Mouse (Mus musculus): ENCODE results near the gene Plgrkt.

Gene Plgrkt

DNA sequence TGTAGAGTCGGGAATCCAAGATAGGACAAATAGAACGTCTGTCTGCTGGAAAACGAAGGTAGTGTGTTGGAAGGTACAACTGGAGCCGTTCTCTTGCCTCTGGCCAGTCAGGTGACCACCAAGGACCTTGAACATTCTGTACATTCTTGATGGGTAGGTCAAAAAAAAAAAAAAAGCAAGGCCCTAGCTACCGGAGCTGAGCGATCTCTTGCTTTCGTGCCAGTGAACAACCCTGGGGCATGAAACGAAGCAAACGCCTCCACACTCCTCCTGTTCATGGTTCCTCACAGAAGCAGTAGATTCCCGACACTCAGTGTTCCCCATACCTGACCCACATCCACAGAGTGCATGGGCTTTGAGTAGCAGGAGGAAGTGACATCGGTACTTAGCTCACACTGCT is 10.9 kb downstream of the Plgrkt start:
- in situ Hi-C loops (cut with MboI, MseI), result no loop called here

DNA sequence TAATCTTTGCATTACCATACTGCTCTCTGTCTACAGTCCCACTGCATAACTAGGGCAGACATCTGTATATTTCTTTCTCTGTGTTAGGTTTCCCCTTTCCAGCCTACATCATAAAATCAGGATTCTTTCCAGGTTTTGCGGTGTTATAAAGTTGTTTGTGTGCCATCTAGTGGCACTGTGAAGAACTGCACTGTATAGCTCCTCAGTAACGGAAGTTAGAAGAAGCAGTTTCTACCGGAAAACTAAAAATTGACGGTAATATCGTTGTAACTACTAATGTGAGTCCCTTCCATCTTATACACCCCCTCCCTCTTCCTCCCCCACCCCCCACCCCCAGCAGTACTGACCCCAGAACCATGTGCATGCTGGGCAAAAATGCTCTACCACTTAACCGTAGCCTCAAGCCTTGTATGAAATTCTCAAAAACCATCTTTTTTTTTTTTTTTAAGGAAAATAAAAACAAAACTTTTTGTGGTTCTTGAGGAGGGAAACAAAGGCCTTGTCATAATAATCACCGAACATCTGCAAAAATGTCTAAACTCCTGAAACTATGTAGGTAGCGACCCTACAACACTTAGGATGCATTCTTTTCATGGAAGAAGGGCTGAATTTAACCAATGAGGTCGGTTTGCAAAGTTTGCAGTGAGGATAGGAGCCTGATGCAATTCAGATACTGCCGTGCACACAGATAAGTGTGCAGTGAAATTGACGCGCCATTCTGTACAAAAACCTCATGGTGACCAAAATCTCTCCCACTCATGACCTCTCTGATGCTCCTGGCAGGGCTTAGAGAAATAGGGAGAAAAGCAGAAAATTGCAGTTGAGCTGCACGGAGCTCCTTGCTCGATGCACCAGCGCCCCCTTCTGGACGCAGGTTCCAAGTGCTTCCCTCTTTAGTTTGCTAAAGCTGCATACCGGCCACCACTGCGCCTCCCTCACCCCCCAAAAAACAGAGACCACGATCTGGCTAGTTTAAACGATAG is 12.0 kb downstream of the Plgrkt start:
- in situ Hi-C loops (cut with MboI, MseI), result loop anchor here (5.0 kb wide), 1 partner anchor 38 kb away; no protein-coding TSS in a partner anchor

DNA sequence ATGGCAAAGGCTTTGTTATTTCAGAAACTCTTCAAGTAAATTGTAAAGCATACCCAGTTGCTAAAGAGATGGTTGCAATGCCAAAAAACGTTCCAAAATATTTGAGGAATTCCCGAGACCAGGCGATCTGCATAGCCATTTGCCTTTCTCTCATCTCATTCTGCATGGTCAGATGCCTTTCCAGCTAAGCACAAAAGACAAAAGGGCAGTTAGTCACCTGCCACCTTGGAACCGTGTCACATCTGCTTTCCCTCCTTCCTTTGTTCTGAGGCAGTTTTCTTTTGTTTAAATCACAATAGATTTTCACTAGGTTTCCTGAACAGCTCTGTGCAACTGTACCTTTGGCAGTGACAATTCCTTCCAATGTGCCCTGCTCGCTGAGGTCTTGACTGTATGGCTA is 16.2 kb downstream of the Plgrkt start:
- in situ Hi-C loops (cut with MboI, MseI), result loop anchor here (5.0 kb wide), 1 partner anchor 34 kb away; no protein-coding TSS in a partner anchor

DNA sequence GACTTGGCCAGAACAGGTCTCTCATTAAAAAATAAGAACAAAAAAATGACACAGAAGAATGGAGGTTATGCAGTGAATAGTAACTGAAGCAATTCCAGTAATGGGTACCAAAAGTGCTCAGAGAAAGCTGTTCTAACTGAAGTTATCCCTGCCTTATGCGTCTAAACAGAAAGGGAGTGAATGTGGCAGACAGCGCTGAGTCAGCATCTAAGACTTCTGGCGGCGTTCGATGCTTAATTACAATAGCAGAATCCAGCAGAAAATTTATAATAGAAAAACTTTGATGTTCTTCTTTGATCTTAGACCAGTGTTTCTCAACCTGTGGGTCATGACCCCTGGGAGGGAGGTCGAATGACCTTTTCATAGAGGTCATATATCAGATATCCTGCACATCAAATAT is 21.6 kb downstream of the Plgrkt start:
- in situ Hi-C loops (cut with MboI, MseI), result no loop called here

DNA sequence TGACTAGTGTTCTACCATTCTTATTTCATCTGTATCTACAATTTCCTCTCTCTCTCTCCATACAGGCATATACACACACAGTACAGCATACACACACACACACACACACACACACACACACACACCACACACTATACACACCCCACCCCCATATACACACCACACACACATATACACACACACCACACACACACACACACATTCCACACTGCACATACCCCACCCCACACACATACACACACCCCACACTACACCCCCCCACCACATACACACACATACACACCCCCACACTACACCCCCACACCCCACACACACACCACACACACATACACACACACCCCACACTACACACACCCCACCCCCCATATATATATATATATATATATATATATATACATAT is 22.3 kb downstream of the Plgrkt start:
- in situ Hi-C loops (cut with MboI, MseI), result no loop called here

DNA sequence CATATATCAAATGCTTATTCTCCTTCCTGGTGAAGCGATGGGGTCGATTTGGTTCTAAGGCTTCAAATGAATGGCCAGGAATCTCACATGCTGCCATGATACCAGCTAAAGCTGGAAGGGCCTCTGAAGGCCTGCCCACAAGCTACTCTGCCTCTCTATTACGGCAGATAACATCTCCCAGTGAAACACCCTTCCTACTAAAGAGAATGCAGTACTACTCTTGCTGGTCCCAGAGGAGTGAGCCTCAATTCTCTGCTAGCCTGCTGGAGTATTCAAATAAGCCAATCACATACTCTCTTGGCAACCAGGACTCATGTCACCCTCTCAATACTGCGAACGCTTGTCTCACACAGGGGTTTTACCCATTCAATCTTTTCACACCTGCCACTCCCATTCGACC is 24.9 kb downstream of the Plgrkt start:
- in situ Hi-C loops (cut with MboI, MseI), result no loop called here

DNA sequence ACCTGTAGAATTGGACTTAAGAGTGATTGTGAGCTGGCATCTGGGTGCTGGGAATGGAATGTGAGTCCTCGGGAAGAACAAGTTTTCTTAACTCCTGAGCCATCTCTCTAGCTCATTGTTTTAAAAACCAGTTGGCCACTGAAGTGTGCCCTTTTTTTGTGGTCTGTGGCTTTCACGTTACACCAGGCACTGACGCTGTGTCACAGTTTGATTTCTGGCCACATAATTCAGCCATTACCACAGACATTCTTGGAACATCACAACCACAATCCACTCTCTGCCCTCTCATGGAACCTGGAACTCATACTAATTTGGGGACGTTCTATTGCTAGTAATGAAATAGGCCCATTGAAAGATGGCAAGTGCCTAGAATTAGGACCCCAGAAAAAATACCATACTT is 26.2 kb downstream of the Plgrkt start:
- in situ Hi-C loops (cut with MboI, MseI), result no loop called here

DNA sequence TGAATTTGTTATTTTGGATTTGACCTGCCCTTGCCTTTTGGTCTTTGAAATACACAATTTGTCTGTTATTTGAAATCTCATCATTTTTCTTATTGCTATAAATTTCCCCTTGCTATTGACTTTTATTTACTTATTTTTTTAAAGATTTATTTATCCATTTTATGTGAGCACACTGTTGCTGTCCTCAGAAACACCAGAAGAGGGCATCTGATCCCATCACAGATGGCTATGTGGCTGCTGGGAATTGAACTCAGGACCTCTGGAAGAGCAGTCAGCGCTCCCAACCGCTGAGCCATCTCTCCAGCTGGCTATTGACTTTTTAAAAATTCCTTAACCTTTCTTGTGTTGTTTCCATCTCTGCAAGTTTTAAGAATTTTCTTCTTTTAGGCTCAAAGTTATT is 30.6 kb downstream of the Plgrkt start:
- in situ Hi-C loops (cut with MboI, MseI), result no loop called here

DNA sequence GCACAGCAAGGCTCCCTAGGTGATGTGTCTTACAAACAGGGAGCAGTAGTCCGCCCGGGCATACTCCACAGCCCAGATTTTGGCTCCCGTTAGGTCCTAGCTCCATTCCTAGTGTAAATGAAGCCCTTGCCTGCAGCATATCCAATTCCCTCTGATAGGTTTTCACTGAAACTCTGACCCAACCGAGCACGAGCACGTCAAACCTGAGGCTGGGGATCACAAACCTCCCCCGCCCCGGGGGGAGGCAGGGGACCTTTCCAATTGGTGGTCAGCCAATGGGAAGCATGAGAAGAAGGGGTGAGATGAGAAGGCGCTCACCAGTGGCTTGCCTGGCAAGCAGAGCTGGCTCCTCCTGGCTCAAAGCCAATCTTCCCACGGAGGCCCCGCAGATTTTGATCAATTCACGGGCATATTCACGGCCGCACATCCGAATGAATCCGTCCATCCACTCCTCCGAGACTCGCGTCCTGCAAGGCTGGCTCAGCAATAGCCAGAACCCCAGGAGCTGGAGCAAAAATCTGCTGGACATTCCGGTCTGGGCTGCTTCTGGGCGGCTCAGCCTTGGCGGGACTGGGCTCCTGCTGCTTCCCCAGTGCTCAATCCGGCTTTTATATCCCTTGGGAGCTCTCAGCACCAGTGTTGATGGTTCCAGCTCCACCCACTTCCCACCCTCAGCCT is 33.0 kb downstream of the Plgrkt start, which contains the start of gene Rln1:
Rln1 (minus strand) TSS at position 603 of the 678 bp plus-strand sequence.
- in situ Hi-C loops (cut with MboI, MseI), result no loop called here

DNA sequence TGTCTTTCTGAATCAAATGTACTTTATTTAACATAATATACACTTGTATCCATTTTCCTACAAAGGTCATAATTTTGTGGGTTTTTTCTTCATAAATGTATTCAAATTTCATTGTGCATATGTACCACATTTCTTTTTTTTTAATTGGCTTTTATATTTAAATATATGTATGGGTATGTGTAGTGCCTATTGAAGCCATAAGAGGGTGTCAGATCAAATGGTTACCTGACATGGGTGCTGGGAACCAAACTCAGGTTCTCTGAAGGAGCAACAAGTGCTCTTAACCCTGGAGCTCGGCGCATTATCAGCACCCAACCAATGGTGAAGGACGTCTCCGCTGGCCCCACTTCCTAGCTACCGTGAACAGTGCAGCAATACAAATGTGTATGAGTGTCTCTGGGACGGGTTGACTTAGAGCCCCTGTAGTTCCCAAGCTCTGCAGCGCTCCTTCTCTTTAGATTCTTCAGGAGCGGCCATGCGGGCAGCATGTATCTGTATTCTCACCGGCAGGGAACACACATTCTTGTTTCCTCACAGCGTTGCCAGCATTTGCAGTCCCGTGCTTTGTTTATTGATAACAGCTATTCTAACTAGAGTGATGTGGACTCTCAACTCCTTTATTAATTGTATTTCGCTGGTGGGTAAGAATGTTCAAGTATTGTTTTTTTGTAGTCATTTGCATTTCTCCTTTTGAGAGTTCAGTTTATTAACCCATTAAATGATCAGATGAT is 40.2 kb downstream of the Plgrkt start:
- in situ Hi-C loops (cut with MboI, MseI), result no loop called here

DNA sequence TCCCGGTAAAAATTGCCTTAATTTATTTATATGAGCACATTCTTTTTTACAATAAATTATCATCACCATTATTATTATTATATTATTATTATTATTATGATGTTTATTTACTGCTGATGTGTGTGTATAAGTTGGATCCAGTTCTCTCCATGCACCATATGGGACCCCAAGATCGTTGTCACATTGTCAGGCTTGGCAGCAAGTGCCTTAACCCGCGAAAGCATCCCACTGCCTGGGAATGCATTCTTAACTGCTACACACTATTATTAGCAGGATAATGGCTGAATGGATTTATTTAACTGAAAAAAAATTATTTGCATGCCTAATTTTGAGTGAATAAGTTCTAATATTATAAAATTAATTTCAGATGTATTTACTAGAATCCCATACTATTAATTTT is 40.8 kb downstream of the Plgrkt start:
- in situ Hi-C loops (cut with MboI, MseI), result no loop called here

DNA sequence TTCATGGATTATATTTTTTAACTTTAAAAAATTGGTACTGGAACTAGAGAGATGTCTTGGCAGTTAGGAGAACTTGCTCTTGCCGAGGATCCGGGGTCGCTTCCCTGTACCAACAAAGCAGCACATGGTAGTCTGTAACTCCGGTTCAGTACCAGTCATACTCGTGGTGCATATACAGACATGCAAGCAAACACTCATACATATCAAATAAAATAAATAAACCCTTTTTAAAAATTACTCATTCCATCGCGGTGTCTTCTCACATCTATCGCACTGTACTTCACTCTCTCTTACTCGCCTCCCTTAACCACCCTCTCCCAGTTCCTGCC is 41.4 kb downstream of the Plgrkt start:
- in situ Hi-C loops (cut with MboI, MseI), result no loop called here

DNA sequence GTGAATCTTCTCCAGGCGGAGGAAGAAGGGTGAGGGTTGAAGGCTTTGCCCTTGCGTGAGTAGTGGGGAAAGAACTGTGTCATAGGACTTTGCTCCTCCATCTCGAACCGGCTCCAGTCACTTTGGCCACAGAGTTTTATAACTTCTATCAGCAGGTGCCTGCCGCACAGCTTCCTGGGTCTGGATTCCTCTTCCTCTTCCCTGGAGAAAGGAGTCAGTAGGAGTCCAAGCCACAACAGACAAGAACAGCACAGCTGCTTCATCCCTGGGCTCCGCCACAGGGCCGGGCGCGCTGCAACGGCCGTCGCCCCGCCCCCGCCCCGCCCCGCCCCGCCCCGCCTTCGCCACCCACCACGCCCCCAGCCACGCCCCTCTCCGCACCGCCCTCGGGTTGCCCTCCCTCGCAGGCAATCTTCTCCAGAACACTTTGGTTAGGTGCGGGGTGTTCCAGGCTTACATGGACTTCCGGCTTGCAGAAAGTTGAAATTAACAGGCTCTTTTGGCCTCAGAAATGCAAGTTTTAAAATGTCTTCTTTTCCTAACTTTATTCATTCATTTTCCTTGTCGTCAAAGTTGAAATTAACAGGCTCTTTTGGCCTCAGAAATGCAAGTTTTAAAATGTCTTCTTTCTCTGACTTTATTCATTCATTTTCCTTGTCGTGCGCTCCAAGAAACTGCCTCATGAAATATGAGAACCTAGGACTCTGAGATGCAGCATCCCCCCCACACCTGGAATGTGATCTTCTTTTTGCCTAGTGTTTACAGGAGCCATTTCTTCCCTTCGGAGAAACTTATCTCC is 41.9 kb downstream of the Plgrkt start, which contains the start of gene Insl6:
Insl6 (minus strand) TSS at position 304 of the 799 bp plus-strand sequence.
- in situ Hi-C loops (cut with MboI, MseI), result no loop called here

DNA sequence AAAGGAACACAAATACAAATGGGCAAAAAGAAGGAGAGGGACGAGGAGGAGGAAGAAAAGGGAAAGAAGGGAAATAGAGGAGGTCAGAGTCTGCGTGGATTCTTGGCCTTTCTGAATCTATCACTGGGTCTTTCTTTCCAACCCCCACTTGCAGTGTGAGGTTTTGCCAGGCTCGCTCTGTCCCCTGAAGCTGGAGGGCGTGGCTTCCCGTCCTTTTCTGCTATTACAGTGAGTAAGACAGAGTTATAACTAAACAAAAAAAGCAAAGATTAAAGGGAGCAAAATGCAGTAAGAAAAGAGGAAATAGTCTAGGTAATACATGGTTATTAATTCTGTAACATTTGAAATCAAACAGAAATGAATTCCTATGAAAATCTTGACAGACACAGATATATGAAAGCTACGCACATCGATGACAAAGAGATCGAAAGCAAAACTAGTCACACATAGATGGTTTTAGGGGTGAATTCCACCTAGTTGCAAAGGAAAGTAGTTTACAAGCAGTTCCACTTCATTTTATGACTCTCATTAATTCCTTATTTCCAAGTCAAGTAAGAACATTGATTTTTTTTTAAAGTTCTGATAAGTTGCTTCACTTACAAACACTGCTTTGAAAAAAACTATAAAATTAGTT is 43.7 kb downstream of the Plgrkt start:
- in situ Hi-C loops (cut with MboI, MseI), result no loop called here

DNA sequence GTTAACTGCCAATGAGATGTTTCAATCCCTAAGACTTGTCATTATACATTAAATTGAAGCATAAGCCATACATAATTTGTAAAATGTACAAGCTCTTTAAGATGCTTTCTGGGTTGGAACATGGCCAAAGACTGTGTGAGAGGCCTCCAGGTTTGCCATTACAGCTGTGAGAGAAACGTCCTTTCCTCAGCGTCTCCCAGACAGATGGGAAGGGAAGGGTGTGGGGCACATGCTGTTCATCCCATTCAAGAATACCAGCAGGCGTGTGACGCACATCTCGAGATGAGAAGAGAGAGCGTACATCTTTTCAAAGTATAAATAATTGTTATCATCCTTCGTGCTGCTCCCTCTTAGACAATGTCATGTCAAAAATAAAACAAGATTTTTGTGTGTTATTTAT is 54.5 kb downstream of the Plgrkt start:
- in situ Hi-C loops (cut with MboI, MseI), result loop anchor here (5.0 kb wide), 1 partner anchor 35 kb away; no protein-coding TSS in a partner anchor

DNA sequence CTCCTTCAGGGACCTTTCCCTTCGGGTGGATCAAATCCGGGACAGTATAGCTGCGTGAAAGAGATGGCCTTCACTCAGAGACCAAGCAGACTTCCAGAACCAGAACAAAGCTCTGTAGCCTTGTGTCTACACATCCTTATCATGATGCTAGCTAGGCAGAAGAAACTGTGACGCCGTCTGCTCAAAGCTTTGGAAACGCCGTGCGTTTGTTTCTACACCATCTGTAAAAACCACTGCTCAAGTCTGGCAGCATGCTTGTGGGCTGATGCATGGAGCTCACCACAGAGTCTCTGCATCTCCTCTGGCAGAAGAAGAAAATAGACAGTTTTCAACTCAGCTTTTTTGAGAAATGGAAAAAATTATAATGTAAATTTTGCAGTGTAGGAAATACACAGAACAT is 55.4 kb downstream of the Plgrkt start:
- in situ Hi-C loops (cut with MboI, MseI), result loop anchor here (5.0 kb wide), 1 partner anchor 34 kb away; no protein-coding TSS in a partner anchor

DNA sequence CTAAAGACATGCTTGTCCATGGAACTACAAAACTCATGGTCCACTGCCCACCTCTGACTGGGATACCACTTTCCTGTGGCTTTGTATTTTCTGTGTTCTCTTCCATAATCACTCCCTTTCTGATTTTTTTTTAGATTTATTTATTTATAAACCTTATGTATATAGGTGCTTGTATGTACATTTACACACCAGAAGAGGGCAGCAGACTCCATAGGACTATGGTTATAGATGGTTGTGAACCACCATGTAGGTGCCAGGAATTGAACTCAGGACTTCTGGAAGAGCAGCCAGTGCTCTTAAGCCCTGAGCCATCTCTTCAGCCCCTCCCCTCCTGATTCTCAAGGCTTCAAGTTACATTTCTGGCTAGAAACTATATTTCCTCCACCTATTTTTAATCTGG is 58.4 kb downstream of the Plgrkt start:
- in situ Hi-C loops (cut with MboI, MseI), result no loop called here

DNA sequence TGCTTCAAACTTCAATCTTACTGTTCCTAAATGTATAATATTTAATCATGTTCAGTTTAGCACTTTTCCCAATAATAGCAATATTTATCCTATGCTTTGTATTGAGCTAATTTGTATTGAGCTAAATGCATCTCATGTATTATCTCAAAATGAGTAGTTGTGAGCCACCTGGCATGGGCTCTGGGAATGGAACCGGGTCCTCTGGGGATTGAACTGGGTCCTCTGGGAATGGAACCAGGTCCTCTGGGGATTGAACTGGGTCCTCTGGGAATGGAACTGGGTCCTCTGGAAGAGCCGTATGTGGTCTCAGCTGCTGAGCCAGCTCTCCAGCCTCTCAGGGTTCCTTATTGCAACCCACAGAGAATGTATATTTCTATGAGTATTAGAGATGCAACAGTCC is 65.1 kb downstream of the Plgrkt start:
- in situ Hi-C loops (cut with MboI, MseI), result no loop called here

DNA sequence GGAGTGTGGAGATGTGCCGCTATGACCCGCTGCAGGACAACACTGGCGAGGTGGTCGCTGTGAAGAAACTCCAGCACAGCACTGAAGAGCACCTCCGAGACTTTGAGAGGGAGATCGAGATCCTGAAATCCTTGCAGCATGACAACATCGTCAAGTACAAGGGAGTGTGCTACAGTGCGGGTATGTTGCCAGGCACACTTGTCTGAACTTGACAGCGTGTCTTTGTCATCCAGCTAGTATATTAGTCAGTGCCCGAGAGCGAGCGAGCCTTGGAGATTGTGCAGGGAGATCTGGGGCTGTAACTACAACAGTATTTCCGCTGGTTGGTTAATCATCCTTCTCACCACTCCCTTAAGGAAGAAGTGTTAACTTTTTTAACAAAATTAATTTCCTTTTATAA is 66.3 kb downstream of the Plgrkt start:
- in situ Hi-C loops (cut with MboI, MseI), result no loop called here

Data from T-helper 2 cell (primary cell).